Mouse (Mus musculus): ENCODE measurements around the gene Ston2.

GRCm38 (mm10) chr12:91692991-91693390 lies 95.2 kb downstream of the Ston2 start:
- no peak for TF ChIP-seq CTCF (IDR thresholded peaks at IDR 0.05; ENCODE audit: low read depth, low read length)
- no peak for TF ChIP-seq TAL1 (conservative IDR thresholded peaks at IDR 0.05; ENCODE audit: low read depth, low read length)

Measured in G1E (cell line).